Mouse (Mus musculus): ENCODE results near the gene Birc2.

The Birc2 gene

GRCm38 (mm10) chr9:7785396-7785795, 51.5 kb downstream of the Birc2 start:
- DNase-seq (ENCODE audit: low spot score) = no peak

GRCm38 (mm10) chr9:7784615-7785012, 52.2 kb downstream of the Birc2 start:
- no peak for DNase-seq (ENCODE audit: low spot score)

- DNase-seq (ENCODE audit: low spot score) = no peak
Measured at GRCm38 (mm10) chr9:7783823-7784614, 52.8 kb downstream of the Birc2 start.

- no peak for DNase-seq (ENCODE audit: low spot score)
Measured at GRCm38 (mm10) chr9:7780250-7781150, 56.4 kb downstream of the Birc2 start.

GRCm38 (mm10) chr9:7779786-7780185, 57.1 kb downstream of the Birc2 start:
- DNase-seq (ENCODE audit: low spot score) = no peak

GRCm38 (mm10) chr9:7778771-7779170, 58.1 kb downstream of the Birc2 start:
- DNase-seq (ENCODE audit: low spot score) = no peak

GRCm38 (mm10) chr9:7777652-7778051, 59.2 kb downstream of the Birc2 start:
- no peak for DNase-seq (ENCODE audit: low spot score)

- no peak for DNase-seq (ENCODE audit: low spot score)
Measured at GRCm38 (mm10) chr9:7776940-7777339, 59.9 kb downstream of the Birc2 start.

- DNase-seq (ENCODE audit: low spot score) = no peak
Measured at GRCm38 (mm10) chr9:7775986-7776385, 60.9 kb downstream of the Birc2 start.

- no peak for DNase-seq (ENCODE audit: low spot score)
Measured at GRCm38 (mm10) chr9:7775011-7775410, 61.9 kb downstream of the Birc2 start.

- DNase-seq (ENCODE audit: low spot score) = no peak
Measured at GRCm38 (mm10) chr9:7774538-7774937, 62.3 kb downstream of the Birc2 start.

- no peak for DNase-seq (ENCODE audit: low spot score)
Measured at GRCm38 (mm10) chr9:7773686-7774085, 63.2 kb downstream of the Birc2 start.

GRCm38 (mm10) chr9:7772773-7773454, 64.0 kb downstream of the Birc2 start:
- DNase-seq (ENCODE audit: low spot score) = no peak

GRCm38 (mm10) chr9:7772361-7772760, 64.5 kb downstream of the Birc2 start:
- no peak for DNase-seq (ENCODE audit: low spot score)

GRCm38 (mm10) chr9:7769491-7769890, 67.4 kb downstream of the Birc2 start:
- no peak for DNase-seq (ENCODE audit: low spot score)

GRCm38 (mm10) chr9:7769081-7769480, 67.8 kb downstream of the Birc2 start:
- DNase-seq (ENCODE audit: low spot score) = no peak
